Mouse (Mus musculus) kidney, adult 18-20 months (tissue): ENCODE data around the gene Rfx4.
A peak's percentile ranks its signal among the peaks of the same experiment; 100 is the strongest.

Experiments
- DNase-seq: peaks from one replicate; pipeline ENCODE4 v3.0.0; 2021

Gene Rfx4

DNA sequence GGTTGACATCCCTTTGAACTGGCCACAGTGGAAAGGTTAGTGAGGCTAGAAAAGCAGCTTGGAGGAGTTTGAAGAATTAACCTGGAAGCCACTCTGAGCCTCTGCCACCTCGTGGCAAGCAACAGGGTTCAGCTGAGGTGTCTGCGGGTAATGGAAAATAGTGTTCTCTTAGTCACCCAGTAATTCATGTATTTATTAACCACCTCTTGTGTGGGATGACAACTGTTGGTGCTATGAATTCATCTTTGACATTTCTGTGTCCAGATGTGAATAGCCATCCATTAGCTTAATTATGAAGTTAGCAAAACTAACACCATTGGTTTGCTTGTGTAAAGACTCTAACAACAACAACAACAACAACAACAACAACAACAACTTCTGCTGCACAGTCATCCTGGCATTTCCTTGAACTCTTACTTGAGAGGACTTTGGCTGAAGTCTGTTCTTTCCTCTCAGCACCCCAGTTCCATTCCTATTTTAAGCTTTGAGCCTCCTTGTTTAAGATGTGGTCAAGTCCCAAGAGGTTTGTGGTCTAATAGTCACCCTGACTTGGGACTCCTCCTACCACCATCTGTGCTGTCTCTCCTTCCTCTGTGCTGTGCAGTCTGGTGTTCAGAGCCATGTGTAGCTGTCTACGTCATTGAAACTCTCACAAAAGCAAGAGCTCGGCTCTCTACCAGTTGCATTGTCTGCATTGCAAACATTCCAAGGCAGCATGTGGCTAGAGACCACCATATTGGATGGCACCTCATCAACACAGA lies 60.0 kb downstream of the Rfx4 start:
- no peak for DNase-seq

DNA sequence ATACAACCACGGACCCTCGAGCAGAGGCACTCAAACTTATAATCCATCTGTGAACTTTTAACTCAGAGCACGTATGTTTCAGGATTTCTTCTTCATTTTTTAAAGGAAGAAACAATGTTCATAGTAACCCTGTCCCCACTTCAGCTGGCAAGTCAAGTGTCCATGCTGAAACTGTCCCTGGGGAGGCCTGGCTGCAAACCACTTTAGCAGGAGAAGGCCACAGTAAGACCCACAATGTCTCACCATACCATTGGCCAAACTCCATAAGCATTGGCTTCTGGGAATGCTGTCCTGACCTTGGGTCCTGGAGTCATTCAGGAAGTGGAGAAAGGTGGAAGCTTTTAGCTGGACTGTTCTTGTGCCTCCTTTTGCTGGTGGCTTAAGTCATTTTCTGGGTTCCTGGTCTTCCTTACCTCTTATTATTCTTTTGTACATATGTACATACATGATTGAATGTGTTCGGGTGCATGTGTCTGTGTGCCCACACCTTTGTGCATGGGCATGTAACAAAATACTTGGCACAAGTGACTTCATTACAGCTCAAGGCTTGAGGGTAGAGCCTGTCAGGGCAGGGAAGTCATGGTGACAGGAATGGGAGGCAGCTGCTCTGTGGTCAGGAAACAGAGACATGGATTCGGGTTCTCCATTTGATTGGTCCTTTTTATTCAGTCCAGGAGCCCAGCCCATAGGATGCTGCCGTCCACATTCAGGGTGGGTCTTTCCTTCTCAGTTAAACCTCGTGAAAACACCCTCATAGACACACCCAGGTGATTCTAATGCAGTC lies 61.4 kb downstream of the Rfx4 start:
- no peak for DNase-seq

DNA sequence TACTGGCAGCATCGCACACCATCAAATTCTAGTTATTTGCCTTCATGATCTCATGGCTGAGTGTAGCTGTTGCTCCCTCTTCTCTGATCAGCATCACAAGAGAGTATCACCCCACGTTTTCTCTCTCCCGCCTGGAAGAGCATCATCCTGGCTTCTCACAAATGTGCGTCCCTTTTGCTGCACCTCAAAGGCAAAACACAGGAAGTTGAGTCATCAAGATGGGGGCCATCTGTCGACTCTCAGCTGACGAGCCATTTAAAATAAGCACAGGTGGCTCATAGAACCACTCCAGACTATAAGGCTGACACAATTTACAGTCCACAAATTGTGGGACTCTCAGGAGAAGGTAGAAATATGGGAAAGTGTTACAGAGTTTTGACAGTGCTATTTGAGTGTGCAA lies 63.8 kb downstream of the Rfx4 start:
- no peak for DNase-seq

DNA sequence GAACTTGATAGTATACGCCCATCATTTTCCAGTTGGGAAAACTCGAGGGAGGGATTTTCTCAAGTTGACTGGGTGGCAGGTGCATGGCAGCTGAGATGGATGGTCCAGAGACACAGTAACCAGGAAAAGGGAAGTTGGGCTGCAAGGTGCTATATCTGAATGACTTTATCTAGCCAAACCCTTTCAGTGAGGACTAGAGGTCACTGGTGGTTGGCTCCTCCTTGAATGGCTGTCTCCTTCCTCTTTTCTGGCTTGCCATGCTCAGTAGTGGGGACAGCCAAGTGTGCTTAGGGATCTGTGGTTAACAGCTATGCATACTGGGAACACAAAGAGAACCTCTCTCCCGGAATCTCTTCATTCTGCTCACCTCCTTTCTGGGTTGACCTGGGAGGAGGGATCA lies 64.4 kb downstream of the Rfx4 start:
- no peak for DNase-seq

DNA sequence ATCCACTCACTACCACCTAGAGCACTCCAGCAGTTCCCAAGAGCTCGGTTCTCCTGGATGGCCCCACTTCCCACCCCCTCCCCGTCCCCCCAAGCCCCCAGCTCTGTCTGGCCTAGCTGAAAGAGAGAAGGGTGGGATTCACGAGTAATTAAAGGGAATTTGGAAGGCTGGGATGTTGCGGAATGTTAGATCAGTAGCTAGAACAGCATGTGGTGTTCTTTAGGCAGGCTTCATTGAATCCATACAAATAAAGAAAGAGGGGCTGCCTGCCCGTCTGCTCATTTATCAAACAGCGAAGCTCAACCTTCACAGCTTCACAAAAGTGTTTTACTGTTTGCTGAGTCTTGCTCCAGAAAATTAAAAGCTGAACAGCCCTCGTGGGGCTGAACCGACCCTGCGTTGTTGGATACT lies 66.9 kb downstream of the Rfx4 start:
- no peak for DNase-seq

DNA sequence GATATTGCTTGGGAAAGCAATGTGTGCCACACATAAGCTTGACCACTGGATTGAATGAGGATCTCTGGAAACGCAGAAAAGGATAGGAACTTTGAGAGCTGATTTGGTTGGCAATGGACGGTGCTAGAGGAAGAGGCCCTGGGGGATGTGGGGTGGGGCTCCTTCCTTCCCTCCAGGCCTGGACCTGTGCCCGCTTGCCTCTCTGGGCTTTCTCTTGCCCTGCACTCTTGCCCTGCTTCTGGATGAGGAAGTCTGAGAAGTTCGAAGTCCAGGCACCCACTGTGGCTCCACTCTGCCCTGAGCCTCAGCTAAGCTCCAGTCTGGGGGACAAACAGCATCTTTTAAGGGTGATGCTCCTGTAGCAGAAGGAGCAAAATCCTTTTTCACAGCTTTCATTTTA lies 67.8 kb downstream of the Rfx4 start:
- DNase-seq = peak; percentile 14

DNA sequence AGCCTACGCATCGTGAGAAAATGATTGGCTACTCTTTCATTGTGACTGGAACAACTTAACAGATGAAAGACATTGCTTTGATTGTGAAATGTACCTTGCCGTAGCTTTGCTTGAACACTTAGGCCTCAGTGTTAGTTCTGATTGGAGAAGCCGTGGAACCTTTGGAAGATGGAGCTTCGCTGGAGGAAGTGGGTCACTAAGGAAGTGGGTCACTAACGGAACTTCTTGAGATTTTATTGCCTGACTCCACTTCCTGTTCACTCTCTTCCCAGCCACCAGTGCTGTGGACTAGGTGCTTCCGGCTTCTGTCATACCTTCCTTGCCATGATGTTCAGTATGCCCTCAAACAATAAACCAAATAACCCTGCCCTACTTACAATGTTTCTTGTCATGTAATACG lies 73.1 kb downstream of the Rfx4 start:
- no peak for DNase-seq

DNA sequence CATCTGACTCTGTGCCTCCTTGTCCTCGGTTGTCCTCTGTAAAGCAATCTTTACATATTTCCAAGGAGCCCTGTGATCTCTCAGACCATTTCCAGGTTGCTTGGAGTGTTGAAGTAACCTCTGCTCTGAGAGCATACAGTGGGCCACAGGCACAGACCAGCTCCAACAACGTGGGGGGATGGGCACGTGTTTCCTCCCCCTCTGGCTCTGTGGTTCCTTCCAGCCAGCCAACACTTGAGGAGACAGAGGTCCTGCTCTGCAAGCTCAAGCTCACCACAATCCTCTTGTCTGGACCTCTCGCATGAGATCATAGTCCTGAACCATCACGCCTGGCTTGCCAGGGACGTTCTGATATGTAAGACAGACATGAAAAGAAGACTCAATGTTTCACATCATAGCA lies 79.7 kb downstream of the Rfx4 start:
- DNase-seq = no peak

DNA sequence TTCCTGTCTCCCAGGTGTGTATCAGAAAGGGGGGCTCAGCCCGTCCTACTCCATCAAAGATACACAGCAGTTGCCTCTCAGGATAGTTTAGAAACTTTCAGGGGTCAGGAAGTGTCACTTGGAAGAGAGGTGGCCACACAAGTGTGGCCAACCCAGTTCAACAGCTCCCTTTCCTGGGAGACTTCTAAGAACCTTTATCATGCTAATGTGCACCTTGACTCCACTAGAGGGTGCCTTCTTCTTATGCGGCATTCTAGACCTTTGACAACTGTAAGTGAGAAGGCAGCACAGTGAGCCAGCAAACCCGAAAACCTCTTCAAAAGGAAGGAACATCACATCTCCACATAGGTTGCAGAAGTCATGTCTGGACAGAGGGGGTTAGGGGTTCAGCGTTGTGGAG lies 80.2 kb downstream of the Rfx4 start:
- DNase-seq = peak; percentile 17

DNA sequence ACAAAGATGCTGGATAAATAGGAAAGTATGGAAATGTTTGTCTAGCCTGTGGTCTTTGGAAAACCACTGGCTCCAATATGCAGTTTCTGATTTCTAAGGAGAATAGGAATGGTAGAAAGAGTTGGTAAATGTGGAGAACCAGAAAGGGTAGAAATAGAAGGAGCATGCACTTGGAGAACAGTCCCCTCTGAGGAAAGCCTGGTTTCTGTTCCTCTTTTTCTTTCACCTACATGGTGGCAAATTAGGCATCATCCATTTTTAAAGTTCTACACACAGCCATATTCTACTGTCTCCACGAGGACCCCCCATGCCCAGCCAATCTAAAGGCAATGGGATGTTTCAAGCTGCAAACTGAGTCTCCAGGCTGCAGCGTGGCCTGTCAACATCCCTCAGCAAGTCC lies 81.5 kb downstream of the Rfx4 start:
- DNase-seq = no peak

DNA sequence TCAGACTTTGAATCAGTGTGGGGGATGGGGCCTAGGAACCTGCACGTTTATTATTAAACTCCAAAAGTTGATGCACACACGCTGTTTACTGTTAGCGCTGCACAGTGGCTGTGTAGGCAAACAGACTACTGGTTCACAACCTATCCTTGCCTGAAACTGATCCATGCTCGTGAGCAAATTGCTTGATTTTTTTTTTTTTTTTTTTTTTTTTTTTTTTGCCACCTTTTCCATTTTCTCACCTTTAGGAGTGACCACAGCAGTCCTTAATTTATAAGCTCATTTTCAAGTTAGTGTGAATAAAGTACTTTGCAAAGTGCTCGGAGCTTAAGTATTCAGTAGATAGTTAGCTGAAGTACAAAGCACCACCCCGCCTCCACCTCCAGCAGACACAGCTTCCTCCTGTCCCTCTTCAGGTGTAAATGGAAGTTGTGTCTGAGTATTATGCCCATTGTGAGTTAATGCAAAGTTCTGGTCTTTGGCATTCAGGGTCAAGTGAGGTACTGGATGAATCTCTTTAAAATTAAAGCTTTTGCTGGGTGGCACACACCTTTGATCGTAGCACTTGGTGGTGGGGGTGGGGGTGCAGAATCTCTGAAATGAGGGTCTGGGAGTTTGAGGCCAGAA lies 83.1 kb downstream of the Rfx4 start:
- no peak for DNase-seq

DNA sequence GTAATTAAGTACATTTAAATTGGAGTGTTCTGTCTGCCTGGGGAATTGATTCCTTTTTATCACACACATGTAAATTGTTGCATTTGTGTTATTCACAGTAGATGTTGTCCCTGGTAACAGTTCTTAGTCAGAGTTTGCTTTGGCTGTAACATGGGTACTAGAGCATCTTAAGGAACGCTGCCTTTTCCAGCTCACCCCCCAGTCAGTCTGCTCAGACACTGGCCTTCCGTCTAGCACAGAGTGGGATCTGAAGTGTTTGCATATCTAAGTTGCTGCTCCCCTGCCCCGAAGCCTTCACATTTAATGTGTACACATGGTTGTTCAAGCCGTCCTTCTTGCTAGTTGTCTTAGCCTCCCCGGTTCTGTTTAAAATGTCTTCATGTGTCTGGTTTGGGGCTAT lies 90.8 kb downstream of the Rfx4 start:
- DNase-seq = no peak

DNA sequence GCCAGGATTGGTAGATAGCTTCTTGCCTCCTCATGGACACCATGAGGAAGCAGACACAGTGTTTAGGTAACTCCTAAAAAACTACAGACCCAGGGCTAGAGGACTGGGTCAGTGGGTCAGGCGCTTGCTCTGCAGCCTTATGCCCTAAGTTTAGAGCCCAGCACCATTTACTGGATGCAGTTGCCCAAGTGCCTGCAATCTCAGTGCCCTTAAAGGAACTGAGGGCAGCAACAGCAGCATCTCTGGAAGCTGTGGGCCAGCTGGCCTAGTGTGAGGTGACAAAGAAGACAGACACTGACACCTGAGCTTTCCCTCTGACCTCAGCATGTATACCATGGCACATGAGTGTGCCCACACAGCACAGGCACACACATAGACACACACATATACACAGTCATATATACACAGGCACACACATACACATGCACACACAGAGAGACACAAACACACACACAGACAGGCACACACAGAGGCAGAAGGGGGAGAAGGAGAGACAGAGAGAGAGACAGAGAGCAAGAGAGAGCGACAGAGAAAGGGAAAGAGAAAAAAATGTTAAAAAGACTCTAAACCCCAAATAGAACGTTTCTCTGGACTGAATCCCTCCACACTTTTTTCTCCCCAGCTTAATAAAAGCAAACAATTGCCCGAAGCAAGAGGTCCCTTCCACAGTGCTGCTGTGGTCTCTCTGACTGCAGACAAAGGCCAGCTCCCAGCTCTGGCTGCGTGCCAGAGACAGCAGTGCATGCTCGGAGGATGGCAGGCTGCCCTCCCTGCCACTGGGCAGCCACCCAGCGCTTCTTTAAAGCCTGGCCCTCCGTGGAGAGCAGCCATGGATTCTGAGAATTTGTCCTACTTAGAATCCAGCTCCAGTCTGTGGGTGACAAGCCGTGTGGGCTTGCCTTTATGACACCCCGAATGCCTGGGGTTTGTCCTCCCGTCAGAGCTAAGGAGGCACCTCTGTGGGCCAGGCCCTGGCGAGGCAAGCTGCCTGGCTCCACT lies 96.4 kb downstream of the Rfx4 start:
- peak; percentile 79 for DNase-seq

DNA sequence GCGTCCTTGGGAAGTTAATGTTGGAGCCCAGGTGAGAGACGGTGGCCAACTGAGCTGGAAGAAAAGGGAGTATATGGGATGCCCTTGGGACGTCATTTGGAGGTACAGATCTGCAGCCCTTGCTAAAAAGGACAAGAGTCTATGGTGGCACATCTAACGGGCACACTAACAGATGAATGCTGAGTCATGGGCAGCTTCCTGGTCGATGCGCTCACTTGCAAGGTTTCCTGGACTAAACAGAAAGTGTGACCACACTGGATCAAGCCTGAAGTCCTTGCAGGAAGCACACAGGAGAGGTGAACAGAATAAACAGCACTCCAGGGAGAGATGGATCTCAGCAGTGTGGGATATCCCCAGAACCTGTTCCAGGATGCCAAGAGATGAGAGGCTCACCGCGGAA lies 98.2 kb downstream of the Rfx4 start:
- DNase-seq = no peak

DNA sequence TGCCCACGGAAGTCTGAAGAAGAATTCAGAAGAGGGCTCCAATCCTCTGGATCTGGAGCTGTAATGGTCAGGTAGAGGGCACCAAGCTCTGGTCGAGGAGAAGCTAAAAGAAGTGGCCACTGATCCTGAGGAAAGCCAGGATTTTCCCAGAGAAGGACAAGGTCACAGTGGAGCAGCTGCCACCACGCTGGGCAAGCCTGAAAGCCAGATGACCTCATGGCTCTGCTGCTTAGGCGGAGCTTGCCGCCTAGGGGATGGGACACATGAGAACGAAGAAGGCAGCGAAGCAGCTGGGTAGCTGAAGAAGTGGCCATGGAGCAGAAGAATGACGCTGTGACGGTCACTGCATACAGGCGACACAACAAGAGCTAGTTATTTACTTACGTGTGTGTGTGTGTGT lies 99.6 kb downstream of the Rfx4 start:
- DNase-seq = no peak

DNA sequence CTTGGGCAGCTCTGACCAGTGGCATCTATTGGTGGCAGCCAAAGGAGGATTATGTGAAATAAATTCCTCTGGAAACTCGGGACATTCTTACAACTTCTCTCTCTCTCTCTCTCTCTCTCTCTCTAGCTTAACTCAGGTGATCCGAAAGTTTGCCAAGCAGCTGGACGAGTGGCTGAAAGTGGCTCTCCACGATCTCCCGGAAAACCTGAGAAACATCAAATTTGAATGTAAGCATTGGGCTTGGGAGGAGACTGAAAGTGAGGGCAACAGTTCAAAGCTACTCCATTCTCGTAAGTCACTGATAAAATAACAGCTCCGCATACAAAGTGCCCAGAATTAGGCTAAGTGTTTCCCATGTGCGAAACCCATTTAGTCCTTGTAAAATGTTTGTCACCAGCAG lies 102.5 kb downstream of the Rfx4 start:
- DNase-seq = no peak

DNA sequence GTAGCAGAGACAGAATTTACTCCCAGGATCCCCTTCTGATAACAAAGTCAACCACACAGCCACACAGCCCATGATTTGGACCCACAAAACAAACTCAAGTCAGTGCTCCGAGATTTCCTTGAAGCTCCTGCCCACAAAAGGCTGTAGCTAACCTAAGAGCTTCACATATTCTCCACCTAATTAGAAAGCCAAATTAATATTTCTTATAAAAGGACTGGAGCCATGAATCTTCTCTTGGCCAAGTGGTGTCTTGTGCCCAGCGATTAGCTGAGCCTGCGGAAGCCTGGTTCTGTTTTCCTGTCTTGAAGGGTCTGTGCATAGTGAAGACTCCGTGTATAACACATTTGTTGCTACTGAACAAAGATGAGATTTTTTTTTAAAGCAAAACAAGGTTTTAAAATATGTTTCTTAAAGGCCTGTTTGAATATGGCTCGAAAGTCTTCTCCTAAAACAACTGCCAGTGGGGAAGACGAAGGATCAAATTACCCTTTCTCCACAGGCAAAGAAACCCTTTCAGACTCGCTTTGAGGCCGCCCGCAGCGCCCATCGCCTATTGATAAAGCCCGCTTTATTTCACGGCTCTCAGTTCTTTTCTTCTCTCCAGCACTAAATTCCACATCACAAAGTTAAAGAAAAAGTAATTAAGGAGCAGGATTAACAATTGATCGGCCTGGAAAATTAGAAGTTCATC lies 103.1 kb downstream of the Rfx4 start:
- DNase-seq = no peak

DNA sequence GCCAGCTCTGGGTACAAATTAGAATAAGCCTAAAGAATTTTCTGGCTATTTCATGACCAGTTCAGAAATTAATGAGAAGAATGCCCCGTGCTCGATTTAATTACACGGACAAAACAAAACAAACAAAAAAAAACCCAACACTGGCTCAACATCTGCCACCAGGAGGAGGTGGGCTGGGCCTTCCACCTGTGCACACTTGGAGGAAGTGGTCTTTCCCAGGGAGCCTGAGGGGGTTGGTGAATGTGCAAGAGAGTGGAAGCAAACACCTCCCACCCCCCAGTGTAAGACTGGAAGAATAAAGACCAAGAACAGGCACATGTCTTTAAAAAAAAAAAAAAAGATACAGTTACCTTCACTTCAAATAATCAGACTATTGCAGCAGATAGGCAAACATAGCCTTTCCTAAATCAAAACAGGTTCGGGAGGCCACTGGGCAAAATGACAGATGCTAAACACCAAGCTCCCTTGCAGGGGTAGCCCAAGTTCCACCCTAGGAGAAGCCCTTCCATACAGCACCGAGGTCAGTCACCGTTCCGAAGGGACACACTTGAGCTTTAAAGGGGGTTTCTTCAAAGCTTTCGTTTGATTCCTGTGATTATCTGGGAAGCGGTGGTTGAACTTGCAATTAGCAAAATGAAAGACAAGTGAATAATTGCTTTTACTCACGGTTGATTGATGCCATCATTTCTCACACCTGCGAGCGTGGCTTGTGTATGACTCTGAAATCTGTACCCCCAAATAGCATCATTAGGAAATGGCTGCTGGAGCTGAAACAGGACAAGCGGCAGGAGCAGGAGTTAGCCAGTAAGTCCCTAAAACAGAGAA lies 103.9 kb downstream of the Rfx4 start:
- DNase-seq = no peak

DNA sequence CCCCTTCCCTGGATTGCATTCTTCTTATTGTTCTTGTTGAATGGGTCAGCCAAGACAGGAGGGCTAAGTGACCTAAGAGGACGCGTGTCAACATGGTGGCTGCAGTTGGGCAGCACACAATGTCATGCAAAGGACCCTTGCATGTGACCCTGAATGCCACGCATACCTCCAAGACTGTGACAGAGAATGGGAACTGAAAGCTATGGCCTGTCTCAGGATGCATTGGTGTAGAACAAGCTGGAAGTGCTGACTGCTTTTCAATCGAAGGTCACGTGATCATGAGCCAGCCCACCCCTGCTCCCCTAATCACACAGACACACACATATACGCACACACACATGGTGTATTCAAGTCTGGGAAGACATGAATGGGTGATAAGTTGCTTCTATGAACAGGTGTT lies 107.6 kb downstream of the Rfx4 start:
- DNase-seq = no peak

DNA sequence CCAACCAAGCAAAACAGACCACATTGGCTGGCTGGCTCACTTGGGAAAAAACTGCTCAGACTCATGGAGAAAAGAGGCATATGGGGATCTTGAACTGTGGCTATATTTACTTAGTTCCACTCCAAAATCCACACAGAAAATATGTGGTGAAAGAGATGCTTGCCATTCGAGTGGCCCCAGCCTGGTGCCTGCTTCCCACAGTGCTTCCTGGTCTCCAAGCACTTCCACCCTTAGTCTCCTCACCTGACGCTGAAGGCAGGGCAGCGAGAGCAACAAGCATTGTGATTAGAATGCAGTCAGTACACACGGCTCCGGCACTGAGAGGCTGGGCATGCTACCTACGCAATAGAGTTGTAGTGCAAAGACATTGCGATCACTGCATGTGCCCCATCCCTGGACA lies 111.7 kb downstream of the Rfx4 start:
- DNase-seq = no peak

DNA sequence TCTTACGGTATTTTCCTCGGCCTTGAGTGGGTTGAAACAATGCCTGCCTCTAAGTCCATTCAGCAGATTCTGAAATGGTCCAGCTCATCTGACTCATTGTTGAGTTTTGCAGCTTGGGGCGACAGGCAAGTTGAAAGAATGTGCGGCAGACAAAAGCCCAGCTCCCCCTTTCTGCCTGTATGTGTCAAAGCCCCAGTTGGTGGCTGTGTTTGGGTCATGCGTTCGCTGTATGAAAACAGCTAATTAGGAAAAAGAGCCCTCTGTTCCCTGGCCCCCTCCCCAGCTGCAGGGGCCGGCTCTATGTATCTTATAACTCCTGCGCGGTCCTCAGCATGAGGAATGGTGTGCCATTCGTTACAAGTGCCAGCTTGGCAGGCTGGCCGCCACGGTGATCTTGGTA lies 115.4 kb downstream of the Rfx4 start:
- no peak for DNase-seq
